Mouse (Mus musculus) limb, embryonic 13.5 days (tissue): ENCODE measurements around the gene Nicn1. TPM values are rescaled to one million over a fixed set of nuclear protein-coding genes. Genes with fewer than 3 reads are reported as not detected.
"Not testable (repeated sequence)": the region's sequence is repeated elsewhere in the genome, so short reads cannot be mapped to it uniquely, and the experiment has no call there.

Source experiments
- ATAC-seq: fragments of 200-750 bp; cut with Nextera tagmentation; 2 replicates; pipeline ENCODE4 v1.8.0; 2017; ENCODE audit warnings: low read depth, moderate number of reproducible peaks, moderate TSS enrichment; ENCODE audit not compliant: low FRiP score
- H3K27ac ChIP-seq: fragments of 300-500 bp; sonication (generic); 2 replicates; pipeline ENCODE4 v1.5.1; 2015; ENCODE audit warnings: inconsistent platforms, mild to moderate bottlenecking, moderate library complexity
- H3K27me3 ChIP-seq: fragments of 300-500 bp; sonication (generic); 2 replicates; pipeline ENCODE4 v1.6.1; 2015; ENCODE audit warnings: mild to moderate bottlenecking, inconsistent platforms
- H3K36me3 ChIP-seq: fragments of 300-500 bp; sonication (generic); 2 replicates; pipeline ENCODE4 v1.6.1; 2015; ENCODE audit warnings: inconsistent platforms, mild to moderate bottlenecking, moderate library complexity
- H3K4me1 ChIP-seq: fragments of 300-500 bp; sonication (generic); 2 replicates; pipeline ENCODE4 v1.6.1; 2015; ENCODE audit warnings: inconsistent platforms
- H3K4me2 ChIP-seq: fragments of 300-500 bp; sonication (generic); replicated peaks from 2 replicates; pipeline ENCODE4 v1.6.1; 2015; ENCODE audit warnings: inconsistent platforms, mild to moderate bottlenecking, moderate library complexity
- H3K4me3 ChIP-seq: fragments of 300-500 bp; sonication (generic); 2 replicates; pipeline ENCODE4 v1.5.1; 2015; ENCODE audit warnings: moderate library complexity, mild to moderate bottlenecking, inconsistent platforms
- H3K9ac ChIP-seq: fragments of 300-500 bp; sonication (generic); 2 replicates; pipeline ENCODE4 v1.6.1; 2015; ENCODE audit warnings: mild to moderate bottlenecking, inconsistent platforms
- H3K9me3 ChIP-seq: fragments of 300-500 bp; sonication (generic); 2 replicates; pipeline ENCODE4 v1.6.1; 2016; ENCODE audit warnings: inconsistent platforms
- WGBS: fragments of 180-500 bp; shearing (Covaris S2); methylation state at CpG from one replicate; pipeline ENCODE4 v1.1.7; 2015; 5-methylcytosine and 5-hydroxymethylcytosine counted together
- polyA plus RNA-seq: library from polyadenylated mRNA; unstranded; fragments of >200 nt; fragmentation: Nextera tagmentation; extraction: Ambion mirVana; gene quantifications from 2 replicates; pipeline ENCODE4 v1.2.1, GENCODE M21; 2015

The Nicn1 gene
- polyA plus RNA-seq, 1 experiment from 2014 or later = 54.0 TPM

DNA sequence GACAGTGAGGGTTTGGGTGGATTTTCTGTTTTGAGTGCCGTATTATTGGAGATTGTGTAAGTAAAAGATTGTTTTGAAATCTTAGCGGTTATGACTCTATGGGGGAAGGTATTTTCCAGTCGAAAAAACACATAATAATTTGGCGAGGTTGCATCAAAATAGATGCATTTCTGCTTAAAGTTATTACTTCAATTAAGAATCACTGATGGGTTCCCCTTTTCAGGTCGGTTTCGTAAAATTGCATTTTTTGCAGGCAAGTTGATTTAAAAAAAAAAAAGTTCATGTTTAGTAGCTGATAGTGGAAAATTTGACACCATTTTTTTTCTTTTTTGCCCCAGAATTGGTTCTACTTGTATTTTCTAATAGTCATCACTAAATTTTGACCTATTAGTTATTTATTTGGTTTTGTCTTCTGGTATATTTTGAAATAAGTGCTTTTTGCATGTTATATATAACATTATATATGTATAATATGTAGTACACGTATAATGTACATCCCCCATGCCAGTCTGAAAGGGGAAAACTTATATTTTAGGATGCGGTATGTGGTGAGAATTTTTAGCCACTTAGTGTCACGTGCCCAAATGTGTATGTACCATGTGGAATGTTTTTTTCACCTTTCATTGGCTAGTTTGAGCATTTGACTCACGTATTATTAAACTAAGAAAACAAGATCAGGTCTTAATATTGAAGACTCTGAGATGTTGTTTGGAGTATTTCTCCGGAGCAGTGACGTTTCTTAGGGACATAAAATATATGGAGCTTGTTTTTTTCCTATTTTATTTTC is 17.0 kb downstream of the Nicn1 start:
- peak overlapping the region; percentile 97 for H3K9ac ChIP-seq
- no peaks in the 10 kb centered on the region for H3K9me3 ChIP-seq
- peak overlapping the region; percentile 86 for H3K4me2 ChIP-seq
- peaks cover 34% of the 10 kb centered on the region for H3K4me1 ChIP-seq
- 15% methylated on average over 12 of the region's 12 CpGs for WGBS
- H3K27ac ChIP-seq = peak overlapping the region; percentile 100
- peak overlapping the region; percentile 94 for H3K4me3 ChIP-seq
- no peak for ATAC-seq
- peaks cover 18% of the 10 kb centered on the region for H3K36me3 ChIP-seq
- H3K27me3 ChIP-seq = no peaks in the 10 kb centered on the region

DNA sequence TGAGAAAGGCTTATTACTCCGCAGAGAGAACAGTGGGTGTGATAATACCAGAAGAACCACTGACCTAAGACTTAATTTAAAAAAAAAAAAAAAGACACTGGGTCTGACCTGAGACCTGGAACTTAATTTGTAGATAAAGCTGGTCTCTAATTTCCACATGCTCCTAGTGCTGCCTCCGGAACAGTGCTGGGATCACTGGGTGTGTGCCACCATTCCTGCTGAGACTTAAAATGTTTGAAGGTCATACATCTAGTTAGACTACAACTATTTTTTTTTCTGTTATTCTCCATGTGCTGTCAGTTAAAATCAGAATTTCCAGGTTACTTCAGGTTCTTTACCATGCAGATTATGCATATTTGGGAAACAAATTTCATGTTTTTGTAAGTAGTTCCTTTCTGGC is 17.9 kb downstream of the Nicn1 start:
- Histone ChIP-seq H3K4me1 (peaks cover 34% of the 10 kb centered on the region), H3K4me2 (peak overlapping the region; percentile 86), H3K27ac (no peak overlapping the region), H3K27me3 (no peaks in the 10 kb centered on the region), H3K36me3 (peaks cover 9% of the 10 kb centered on the region), H3K9ac (peak overlapping the region; percentile 56), H3K9me3 (no peaks in the 10 kb centered on the region), H3K4me3 (peak overlapping the region; percentile 94)
- no peak for ATAC-seq
- WGBS = 63% methylated on average over 2 of the region's 2 CpGs

DNA sequence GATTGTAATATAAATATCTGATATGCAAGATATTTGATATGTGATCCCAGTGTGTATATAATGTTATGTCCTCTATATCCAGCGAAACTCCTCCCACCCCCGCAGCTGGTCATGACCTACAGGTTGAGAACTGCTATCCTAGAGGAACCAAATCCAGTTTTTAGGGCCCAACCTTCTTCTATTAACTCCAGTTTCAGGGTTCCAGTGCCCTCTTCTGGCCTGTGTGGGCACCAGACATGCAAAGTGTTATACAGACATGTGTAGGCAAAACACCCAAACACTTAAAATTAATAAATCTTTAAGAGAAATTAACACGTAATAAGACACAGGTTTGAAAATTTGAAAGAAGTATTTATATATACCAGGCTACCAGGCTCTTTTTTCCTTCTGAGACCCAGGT is 27.3 kb downstream of the Nicn1 start:
- Histone ChIP-seq H3K4me2 (no peak overlapping the region), H3K9me3 (no peaks in the 10 kb centered on the region), H3K4me3 (no peak overlapping the region), H3K27ac (no peak overlapping the region), H3K27me3 (no peaks in the 10 kb centered on the region), H3K36me3 (peaks cover 66% of the 10 kb centered on the region), H3K9ac (no peak overlapping the region), H3K4me1 (no peaks in the 10 kb centered on the region)
- WGBS = 89% methylated on average over 3 of the region's 3 CpGs
- no peak for ATAC-seq

DNA sequence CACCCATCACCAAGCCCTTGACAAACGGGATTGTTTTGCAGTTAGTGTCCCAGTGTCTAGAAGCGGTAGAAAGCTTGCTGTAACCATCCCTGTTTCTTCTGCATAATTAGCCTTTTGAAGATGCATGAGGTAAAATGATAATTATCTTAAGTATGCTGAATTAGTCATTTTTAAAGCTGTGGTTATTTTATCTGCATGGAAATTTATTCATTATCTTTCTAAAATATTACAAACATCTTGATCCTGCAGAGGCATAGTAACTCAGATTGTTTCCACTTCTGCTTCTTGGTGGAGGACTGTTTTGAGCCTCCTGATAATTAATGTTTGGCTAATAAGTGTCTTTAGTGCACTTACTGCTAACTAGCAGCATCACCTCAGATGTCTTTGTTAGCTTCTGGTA is 28.2 kb downstream of the Nicn1 start:
- Histone ChIP-seq H3K4me3 (no peak overlapping the region), H3K27ac (no peak overlapping the region), H3K9me3 (no peaks in the 10 kb centered on the region), H3K9ac (no peak overlapping the region), H3K4me1 (no peaks in the 10 kb centered on the region), H3K4me2 (no peak overlapping the region), H3K36me3 (peaks cover 67% of the 10 kb centered on the region), H3K27me3 (no peaks in the 10 kb centered on the region)
- 89% methylated on average over 2 of the region's 2 CpGs for WGBS
- ATAC-seq = no peak

DNA sequence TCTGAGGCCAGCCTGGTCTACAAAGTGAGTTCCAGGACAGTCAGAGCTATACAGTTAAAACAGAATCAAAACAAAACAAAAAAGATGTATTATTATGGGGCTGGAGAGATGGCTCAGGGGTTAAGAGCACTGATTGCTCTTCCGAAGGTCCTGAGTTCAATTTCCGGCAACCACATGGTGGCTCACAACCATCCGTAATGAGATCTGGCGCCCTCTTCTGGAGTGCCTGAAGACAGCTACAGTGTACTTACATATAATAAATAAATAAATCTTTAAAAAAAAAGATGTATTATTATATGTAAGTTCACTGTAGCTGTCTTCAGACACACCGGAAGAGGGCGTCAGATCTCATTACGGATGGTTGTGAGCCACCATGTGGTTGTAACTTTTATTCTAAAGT is 31.8 kb downstream of the Nicn1 start:
- not testable (repeated sequence) for ATAC-seq, H3K4me1 ChIP-seq, H3K9ac ChIP-seq, H3K27me3 ChIP-seq, H3K4me2 ChIP-seq, H3K9me3 ChIP-seq, H3K27ac ChIP-seq, H3K4me3 ChIP-seq
- 88% methylated on average over 7 of the region's 7 CpGs for WGBS
- peaks cover 50% of the 10 kb centered on the region for H3K36me3 ChIP-seq

DNA sequence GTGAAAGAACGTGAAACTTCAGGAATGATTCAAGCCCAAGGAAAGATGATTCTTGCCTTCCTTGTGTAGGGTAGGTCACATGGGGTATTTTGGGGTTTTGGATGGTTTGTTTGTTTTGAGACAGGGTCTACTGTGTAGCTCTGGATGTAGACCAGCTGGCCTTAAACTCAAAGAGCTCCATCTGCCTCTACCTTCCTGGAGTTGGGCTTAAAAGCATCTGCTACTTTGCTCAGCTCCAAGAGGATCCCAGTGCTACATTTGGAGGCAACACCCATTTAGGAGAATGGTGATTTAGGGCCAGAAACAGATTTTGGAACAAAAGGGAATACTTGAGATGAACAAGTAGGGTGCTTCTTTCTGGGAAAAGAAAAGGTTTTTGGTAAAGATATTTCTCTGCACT is 34.6 kb downstream of the Nicn1 start:
- no peak overlapping the region for H3K4me2 ChIP-seq
- no peak overlapping the region for H3K9ac ChIP-seq
- H3K27me3 ChIP-seq = no peaks in the 10 kb centered on the region
- H3K4me1 ChIP-seq = no peaks in the 10 kb centered on the region
- no peaks in the 10 kb centered on the region for H3K9me3 ChIP-seq
- no peak for ATAC-seq
- 86% methylated on average over 1 of the region's 1 CpGs for WGBS
- no peak overlapping the region for H3K4me3 ChIP-seq
- H3K27ac ChIP-seq = no peak overlapping the region
- peaks cover 59% of the 10 kb centered on the region for H3K36me3 ChIP-seq

DNA sequence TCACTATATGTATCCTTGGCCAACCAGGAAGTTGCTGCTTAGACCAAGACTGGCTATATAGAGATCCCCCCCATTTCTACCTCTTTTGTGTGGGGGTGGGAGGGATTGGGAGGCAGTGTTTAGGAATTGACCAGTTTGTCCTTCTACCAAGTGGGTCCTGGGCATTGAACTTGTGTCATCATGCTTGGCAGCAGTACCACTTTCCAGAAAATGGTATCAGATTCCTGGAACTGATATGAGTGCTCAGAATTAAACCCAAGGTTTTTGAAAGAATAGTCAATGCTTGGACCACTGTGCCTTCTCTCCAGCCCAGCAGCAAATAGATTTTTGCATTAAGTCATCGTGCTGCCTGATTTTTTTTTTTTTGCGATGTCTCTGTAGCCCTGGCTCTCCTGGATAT is 35.6 kb downstream of the Nicn1 start:
- WGBS = 94% methylated on average over 2 of the region's 2 CpGs
- Histone ChIP-seq H3K4me1 (no peaks in the 10 kb centered on the region), H3K4me2 (no peak overlapping the region), H3K9me3 (no peaks in the 10 kb centered on the region), H3K4me3 (no peak overlapping the region), H3K9ac (no peak overlapping the region), H3K27me3 (no peaks in the 10 kb centered on the region), H3K27ac (no peak overlapping the region), H3K36me3 (peaks cover 57% of the 10 kb centered on the region)
- ATAC-seq = no peak

DNA sequence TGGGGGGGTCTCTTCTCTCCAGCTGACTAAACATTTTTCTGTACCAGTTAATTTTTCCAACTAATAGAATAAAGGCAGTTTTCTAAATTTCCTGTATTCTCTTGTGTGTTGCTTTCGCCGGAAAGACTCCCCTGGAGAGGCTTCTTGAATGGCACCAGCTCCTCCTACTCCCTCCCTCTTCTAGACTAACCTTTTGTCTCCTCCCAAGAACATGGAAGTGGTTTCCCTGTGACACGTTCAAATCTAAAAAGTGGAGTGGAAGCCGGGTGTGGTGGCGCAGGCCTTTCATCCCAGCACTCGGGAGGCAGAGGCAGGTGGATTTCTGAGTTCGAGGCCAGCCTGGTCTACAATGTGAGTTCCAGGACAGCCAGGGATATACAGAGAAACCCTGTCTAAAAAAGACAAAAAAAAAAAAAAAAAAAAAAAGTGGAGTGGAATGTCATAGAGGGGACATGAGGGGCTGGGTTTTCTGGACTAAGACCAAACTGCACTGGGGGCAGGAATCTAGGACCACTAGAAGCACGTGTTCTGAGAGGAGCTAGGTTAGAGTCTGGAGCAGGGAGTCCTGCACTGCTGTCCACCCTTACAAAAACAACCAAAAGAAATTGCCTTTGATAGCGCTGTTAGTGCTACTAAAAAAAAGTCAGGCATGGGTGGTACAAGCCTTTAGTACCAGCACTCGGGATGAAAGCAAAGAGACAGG is 47.8 kb downstream of the Nicn1 start:
- H3K36me3 ChIP-seq = peaks cover 36% of the 10 kb centered on the region
- no peaks in the 10 kb centered on the region for H3K9me3 ChIP-seq
- H3K9ac ChIP-seq = no peak overlapping the region
- H3K4me2 ChIP-seq = peak overlapping the region; percentile 86
- no peak for ATAC-seq
- WGBS = 75% methylated on average over 10 of the region's 10 CpGs
- peak overlapping the region; percentile 94 for H3K27ac ChIP-seq
- H3K4me3 ChIP-seq = peak overlapping the region; percentile 80
- no peaks in the 10 kb centered on the region for H3K27me3 ChIP-seq
- H3K4me1 ChIP-seq = peaks cover 27% of the 10 kb centered on the region

DNA sequence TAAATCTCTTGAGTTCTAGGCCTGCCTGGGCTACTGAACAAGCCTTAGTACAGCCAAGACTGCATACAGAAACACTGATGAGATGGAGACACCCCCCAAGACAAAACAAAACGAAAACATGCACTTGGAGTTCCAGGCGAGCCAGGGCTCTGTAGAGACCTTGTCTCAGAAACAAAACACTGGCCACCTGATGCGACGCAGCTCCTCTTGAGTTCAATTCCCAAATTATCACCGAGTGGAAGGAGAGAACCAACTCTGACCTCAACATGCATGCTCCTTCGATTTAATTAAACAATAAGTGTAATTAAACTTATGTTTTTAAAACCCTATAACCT is 48.3 kb downstream of the Nicn1 start:
- WGBS = 24% methylated on average over 6 of the region's 6 CpGs
- Histone ChIP-seq H3K36me3 (peaks cover 32% of the 10 kb centered on the region), H3K27ac (peak overlapping the region; percentile 94), H3K4me2 (peak overlapping the region; percentile 86), H3K9ac (peak overlapping the region; percentile 93; the same call in 1 of the 2 replicates), H3K4me3 (peak overlapping the region; percentile 80), H3K27me3 (no peaks in the 10 kb centered on the region), H3K9me3 (no peaks in the 10 kb centered on the region), H3K4me1 (peaks cover 27% of the 10 kb centered on the region)
- 0 out of 2 replicates have a peak, but pooled peaks have one; percentile 0 for ATAC-seq

DNA sequence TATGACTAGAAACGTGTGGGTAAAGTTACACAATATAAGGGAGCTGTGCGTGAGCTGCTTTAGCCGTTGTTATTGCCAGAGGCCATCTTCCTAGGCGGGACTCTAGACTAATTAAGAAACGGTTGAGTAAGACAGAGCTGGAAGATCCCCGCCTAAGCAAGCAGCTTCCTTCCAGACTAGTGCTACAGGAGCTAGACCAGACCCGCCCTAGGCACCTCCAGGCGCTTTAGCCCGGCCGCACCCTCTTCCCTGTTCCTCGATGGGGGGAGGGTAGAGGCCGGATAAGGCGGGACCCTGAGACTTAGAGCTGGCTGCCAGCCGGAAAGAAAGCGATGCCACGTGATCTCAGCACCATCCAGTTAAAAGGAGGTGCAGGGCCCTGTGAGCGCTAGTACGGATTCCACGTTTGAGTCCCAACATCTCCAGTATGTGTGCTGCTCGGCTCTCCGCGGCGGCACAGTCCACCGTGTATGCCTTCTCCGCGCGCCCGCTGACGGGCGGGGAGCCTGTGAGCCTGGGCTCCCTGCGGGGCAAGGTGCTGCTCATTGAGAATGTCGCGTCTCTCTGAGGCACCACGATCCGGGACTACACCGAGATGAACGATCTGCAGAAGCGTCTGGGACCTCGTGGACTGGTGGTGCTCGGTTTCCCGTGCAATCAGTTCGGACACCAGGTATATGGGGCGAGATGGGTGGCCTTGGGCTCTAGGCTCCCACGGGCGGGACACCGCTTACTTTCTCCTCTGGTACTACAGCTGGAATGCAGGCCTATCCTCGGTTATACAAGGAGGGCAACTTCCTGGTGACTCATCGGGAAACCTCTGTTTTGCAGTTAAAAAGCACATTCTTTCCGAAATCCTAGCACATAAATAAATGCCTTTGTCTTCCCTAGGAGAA is 48.9 kb downstream of the Nicn1 start, which contains the start of gene Gpx1:
Gpx1 (plus strand) TSS at position 18 of the 896 bp plus-strand sequence.
- H3K9ac ChIP-seq = peak within 1 kb of the TSS; percentile 93
- peaks cover 26% of the 10 kb centered on the region for H3K36me3 ChIP-seq
- H3K4me2 ChIP-seq = peak within 1 kb of the TSS; percentile 86
- peaks cover 27% of the 10 kb centered on the region for H3K4me1 ChIP-seq
- H3K4me3 ChIP-seq = peak within 1 kb of the TSS; percentile 80
- peak; percentile 96 for ATAC-seq
- no peaks in the 10 kb centered on the region for H3K27me3 ChIP-seq
- peak within 1 kb of the TSS; percentile 94 for H3K27ac ChIP-seq
- WGBS = under 1% methylated on average over 49 of the region's 49 CpGs
- no peaks in the 10 kb centered on the region for H3K9me3 ChIP-seq

DNA sequence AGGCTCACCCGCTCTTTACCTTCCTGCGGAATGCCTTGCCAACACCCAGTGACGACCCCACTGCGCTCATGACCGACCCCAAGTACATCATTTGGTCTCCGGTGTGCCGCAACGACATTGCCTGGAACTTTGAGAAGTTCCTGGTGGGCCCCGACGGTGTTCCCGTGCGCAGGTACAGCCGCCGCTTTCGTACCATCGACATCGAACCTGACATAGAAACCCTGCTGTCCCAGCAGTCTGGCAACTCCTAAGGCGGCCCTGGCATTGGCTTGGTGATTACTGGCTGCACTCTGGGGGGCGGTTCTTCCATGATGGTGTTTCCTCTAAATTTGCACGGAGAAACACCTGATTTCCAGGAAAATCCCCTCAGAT is 49.6 kb downstream of the Nicn1 start:
- Histone ChIP-seq H3K27me3 (no peaks in the 10 kb centered on the region), H3K27ac (peak overlapping the region; percentile 94), H3K9ac (peak overlapping the region; percentile 93), H3K4me2 (peak overlapping the region; percentile 86), H3K4me1 (peaks cover 27% of the 10 kb centered on the region), H3K9me3 (no peaks in the 10 kb centered on the region), H3K4me3 (peak overlapping the region; percentile 80), H3K36me3 (peaks cover 18% of the 10 kb centered on the region)
- ATAC-seq = no peak
- WGBS = 11% methylated on average over 20 of the region's 20 CpGs
